Mouse (Mus musculus) natural killer cell, adult 2 months (primary cell): ENCODE results near the gene Wwox.
A peak's percentile ranks its signal among the peaks of the same experiment; 100 is the strongest.

Experiments used
- DNase-seq, 2 experiments: peaks; one replicate each; pipeline ENCODE4 v3.0.0; 2022; ENCODE audit warnings: low spot score in 2 of 2

Wwox gene

DNA sequence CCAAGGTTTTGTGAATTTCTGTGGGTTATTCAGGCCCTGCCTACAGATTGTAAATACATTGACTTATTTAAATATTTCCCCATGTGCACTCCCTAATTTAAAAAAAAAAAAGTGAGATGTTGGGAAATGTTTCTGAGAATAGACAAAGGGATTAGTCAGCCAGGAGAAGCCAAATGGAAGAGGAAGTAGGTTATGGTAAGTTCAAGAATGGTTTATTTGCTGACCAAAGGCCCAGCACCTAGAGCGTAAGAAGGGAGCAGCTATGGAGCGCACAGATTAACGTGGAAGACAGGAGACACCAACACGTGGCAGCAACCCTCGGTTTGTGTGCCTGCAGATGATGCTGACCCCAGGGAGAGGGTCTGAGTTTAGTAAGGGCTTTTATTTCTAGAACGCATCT, 871.5 kb downstream of the Wwox start:
- DNase-seq, result no peak

- no peak for DNase-seq
Observed at GRCm38 (mm10) chr8:115312371-115312770, 872.9 kb downstream of the Wwox start.

GRCm38 (mm10) chr8:115322501-115322900, 883.0 kb downstream of the Wwox start:
- no peak for DNase-seq

GRCm38 (mm10) chr8:115330671-115331070, 891.2 kb downstream of the Wwox start:
- DNase-seq, result no peak

DNA sequence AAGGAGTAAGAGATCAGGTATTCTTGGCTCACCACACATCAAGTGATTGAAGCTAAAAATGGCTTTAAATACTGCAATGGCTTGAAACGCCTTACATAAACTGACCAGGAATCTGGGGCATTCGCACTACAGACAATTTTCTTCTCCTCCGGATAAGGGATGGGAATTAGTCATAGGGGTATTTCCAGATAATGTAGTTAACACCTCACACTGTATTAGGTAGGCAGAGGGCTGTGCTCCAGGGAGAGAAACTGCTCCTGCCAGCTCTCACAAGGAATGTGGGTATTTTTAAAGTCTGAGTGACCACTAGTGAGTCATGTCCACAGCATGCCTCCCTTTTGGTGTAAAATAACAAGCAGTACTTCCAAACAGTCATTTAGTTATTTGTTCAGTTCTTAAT, 894.5 kb downstream of the Wwox start:
- no peak for DNase-seq

- DNase-seq, result no peak
Observed at GRCm38 (mm10) chr8:115336361-115336760, 896.9 kb downstream of the Wwox start.

DNA sequence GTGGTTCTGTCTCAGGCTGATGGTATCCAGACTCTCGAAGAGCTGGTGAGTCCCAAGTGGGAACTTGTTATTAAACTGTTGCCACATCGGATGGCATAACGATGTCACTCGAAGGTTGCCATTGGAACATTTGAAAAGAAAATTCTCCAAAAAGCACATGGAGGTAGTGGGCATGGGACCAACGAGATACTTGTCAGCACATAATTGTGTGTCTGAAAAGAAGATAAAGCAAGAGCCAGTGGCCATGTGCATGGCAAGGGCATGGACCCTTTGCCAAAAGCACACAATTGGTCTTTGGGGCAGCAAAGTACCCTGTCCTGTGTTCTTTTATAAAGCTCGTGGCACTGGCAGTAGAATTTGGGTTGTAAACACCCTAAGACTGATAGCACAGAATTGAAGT, 909.2 kb downstream of the Wwox start:
- no peak for DNase-seq

- DNase-seq, result no peak
Observed at GRCm38 (mm10) chr8:115350707-115351106, 911.3 kb downstream of the Wwox start.

DNA sequence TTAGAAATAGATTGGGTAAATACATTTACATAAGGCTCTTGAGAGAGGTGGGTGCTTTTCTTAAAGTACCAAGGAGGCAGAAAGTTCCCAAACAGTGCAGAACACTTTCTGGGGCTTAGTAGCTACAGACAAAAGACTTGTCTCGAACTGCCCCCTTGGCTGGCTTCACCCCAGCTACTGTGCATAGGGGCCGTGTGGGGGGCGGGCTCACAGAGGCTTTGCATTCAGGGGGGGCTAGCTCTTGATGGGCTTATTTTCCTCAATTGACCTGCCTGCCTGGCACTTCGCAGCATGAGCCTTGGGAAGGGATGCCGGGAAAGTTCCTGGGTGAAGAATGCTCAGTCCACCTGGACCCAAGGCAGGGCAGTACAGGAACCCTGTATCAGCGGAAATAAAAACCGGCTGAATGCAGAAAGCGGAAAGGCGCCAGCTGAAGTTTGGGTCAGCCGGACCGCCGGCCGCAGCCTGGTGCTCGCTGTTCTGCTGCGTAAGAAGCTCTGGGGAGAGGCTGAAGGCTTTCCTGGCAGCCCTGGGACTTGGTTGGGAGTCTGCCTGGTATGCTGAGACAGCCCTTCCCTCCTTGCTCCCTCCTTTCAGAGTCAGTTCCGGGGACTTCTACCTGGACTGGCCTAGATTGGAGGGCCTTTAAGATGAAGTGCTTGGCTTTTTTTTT, 918.3 kb downstream of the Wwox start:
- DNase-seq, result no peak

DNA sequence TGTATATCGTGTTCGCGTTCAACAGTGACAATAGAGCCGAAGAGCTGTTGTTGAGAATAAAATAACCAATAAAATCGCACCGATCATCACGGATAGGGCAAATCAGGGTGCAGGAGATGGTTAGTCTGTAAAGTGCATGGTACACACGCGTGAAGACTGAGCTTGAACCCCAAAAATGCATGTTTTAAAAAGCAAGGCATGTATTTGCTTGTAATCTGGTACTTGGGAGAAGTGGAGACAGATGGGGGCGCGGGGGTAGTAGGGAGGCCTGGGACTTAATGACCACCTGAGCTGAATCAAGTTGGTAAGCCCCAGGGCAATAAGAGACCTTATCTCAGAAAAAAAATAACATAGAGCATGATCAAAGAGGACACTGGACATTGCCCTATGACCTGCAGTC, 919.0 kb downstream of the Wwox start:
- no peak for DNase-seq

- DNase-seq, result no peak
Observed at GRCm38 (mm10) chr8:115359701-115360100, 920.2 kb downstream of the Wwox start.

- DNase-seq, result no peak
Observed at GRCm38 (mm10) chr8:115362518-115362917, 923.1 kb downstream of the Wwox start.

- DNase-seq, result no peak
Observed at GRCm38 (mm10) chr8:115374957-115375356, 935.5 kb downstream of the Wwox start.

DNA sequence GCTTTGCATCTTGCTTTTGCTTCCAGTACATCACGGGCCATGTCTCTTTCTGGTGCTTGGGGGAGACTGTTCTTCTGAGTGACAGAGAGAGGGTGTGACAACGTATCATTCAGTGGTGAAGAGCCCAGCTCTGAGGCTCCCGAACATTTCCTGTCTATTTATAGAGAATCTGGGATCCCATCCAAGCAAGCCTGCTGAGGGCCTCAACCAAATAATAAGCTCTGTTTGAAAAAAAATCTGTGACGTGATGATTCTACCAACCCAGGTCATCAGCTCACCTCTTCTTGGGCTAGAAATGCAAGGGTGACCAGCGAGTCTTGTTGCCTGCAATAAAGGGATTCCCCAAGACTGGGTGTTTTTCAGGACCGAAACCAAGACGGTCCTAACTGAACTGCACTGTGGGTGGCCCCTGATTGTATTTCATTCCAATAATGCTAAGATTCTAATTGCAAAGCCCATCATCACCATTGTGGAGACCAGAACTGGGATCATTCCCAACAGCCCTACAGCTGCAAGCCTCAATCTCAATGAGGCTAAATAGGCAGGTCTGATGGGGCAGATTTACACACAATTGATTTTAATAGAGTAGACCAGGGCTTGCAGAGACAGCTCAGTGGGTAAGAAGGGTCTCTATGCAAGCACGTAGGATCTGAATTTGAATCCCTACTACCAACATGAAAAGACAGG, 936.0 kb downstream of the Wwox start:
- DNase-seq, result no peak

GRCm38 (mm10) chr8:115377321-115377720, 937.9 kb downstream of the Wwox start:
- no peak for DNase-seq

- DNase-seq, result no peak
Observed at GRCm38 (mm10) chr8:115380017-115380416, 940.6 kb downstream of the Wwox start.

- DNase-seq, result no peak
Observed at GRCm38 (mm10) chr8:115390921-115391504, 951.6 kb downstream of the Wwox start.

DNA sequence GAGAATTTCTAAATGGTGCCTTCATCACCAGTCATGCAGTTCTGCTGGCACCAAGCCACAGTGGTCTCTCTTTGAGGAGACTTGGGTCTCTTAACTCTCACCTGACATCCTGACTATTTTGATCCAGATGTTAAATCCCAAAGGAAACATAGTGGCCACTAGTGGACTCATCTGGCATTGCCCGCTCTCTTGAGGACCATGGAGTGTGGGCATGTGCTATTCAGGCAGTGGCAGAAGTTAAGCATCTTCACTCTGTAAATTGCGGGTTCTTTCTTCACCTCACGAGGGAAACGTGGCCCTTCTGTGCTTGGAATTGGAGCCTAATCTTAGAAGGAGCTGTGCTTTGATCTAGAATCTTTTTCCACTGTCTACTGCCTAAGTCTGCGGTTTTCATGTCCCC, 956.4 kb downstream of the Wwox start:
- no peak for DNase-seq

DNA sequence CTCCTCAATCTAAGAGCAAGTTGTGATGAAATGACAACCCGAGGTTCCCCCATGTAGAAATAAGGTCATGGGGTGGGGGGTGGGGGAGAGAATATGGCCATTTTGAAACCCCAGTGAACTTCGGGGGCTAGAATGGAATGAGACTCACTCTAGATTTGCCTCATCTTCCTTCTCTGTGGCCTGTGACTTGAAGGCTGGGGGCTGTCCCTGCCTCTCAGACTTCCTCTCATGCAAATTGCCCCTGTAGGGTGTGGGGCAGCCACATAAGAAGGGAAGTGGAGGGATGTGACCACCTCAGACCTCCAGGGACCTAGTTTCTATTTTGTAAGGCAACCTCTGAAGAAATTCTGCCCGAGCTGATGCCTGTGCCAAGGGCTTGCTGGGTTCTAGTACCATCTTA, 958.5 kb downstream of the Wwox start:
- DNase-seq, result peak; percentile 44 to 82

DNA sequence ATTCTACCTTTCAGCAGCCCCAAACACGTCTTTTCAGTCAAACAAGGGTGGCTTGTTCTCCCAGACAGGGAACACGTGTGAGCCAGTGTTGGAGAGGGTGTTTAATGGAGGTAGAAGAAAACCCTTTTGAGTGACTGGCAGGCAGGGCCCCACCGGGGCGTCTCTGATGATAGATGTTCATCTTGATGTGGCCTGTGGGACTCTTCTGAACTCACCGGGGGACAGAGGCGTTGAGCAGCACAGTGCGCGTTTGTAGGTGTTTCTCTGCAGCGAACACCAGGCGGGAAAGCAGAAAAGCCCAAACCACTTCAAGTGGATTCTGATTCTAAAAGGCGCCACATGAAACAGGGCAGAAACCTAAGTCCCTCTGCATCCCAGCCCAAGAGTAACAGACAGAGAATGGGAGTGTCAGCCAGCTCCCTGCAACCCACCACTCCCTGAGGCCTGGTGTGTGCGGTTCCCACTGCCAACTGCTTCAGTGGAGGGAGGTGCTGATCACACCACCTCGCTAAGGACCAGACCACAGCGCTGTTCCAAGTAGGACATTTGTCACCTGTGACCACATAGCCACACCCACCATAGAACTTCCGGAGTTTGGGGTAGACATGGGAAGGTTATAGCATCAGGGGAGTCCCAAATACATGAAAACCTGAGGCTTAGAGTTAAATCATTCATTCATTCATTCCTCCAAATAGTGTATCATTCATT, 960.7 kb downstream of the Wwox start:
- DNase-seq, result peak; percentile 12 to 21
